Mouse (Mus musculus) megakaryocyte, embryonic 14.5 days (primary cell): ENCODE results near the gene Arid5b.

Experiments used
- FLI1 ChIP-seq: IDR thresholded peaks from 2 replicates; pipeline ENCODE4 v1.6.1; 2012; ENCODE audit warnings: low read length, inconsistent platforms, mixed read lengths
- GATA1 ChIP-seq: IDR thresholded peaks from 3 replicates; pipeline ENCODE4 v1.6.1; 2012; ENCODE audit warnings: mixed read lengths, low read length, inconsistent platforms, borderline replicate concordance

GRCm38 (mm10) chr10:68072626-68073025 lies 205.9 kb downstream of the Arid5b start:
- TF ChIP-seq GATA1 (no peak), FLI1 (no peak)
